Mouse (Mus musculus) Patski (cell line): ENCODE data around the gene Vmn1r70. TPM values are rescaled to one million over a fixed set of nuclear protein-coding genes. Genes with fewer than 3 reads are reported as not detected.

Experiments used
- ATAC-seq: fragments of 100-300 bp; one replicate; pipeline ENCODE4 v1.8.0; 2021
- CTCF ChIA-PET: fragments of 350-600 bp; sonication (Branson Sonifier 250); formaldehyde crosslinking; loops from one replicate; lab custom pipeline; 2022; ENCODE audit warnings: inconsistent platforms; lab: Charles Lee
- POLR2A ChIA-PET: fragments of 350-600 bp; sonication (Branson Sonifier 250); formaldehyde crosslinking; loops from one replicate; lab custom pipeline; 2022; ENCODE audit warnings: antibody characterized with exemption, inconsistent platforms; lab: Charles Lee
- DNase-seq: peaks from one replicate; pipeline ENCODE4 v3.0.0-alpha.2; 2011; ENCODE audit warnings: low read depth, low spot score
- H3K27me3 ChIP-seq: fragments of 371-371 bp; one replicate; pipeline ENCODE4 v1.5.1; 2021
- CTCF ChIP-seq: fragments of 100-300 bp; IDR thresholded peaks from one replicate; pipeline ENCODE4 v1.5.1; 2021
- in situ Hi-C: fragments of 300-500 bp; cut with MboI; formaldehyde crosslinking; loops from 3 replicates; pipeline ENCODE4 v1.11.1; 2018; ENCODE audit warnings: low pct_unique_long_range_greater_than_20kb, mixed read lengths
- polyA plus RNA-seq: library from polyadenylated mRNA; unstranded; gene quantifications from one replicate; pipeline ENCODE4 v1.2.3, GENCODE M21; 2021

Gene Vmn1r70
- polyA plus RNA-seq: not detected

- TF ChIP-seq CTCF: no peak
- ATAC-seq (no peak), DNase-seq (no peak)
- in situ Hi-C loops: loop anchor here (25.0 kb wide), 1 partner anchor 194 kb away; the partner anchor contains the start of gene Vmn1r67
- no peaks in the 10 kb centered on the region for H3K27me3 ChIP-seq
- ChIA-PET CTCF (no interaction called here), POLR2A (no interaction called here)
Measured at GRCm38 (mm10) chr7:10631232-10631631, at the start of gene Vmn1r70. TSS of gene Vmn1r70 (plus strand) at chr7:10631532.

DNA sequence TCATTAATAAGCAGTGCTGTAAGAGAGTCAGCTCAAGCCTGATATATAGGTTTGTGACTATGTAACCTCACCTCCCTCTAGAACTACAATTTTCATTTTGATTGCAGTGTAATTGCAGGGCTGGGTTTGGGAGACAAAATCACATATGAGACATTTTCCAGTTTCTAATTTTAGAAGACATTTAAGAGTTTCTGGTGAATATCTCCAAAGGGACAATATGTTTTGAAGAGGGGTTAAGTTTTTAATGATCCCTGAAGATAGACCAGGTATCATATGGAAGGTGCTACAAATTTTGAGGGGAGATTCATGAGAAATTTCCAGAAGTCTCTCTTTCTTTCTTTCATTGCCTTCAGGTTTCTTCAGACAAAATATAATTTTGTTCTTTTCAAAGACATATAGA, 17.8 kb upstream of the Vmn1r70 start, which contains the start of gene Vmn1r69:
TSS of gene Vmn1r69 (minus strand) at position 101 of the 400 bp plus-strand sequence.
- in situ Hi-C loops: no loop called here
- CTCF ChIA-PET: no interaction called here

More for the DNA sequence above, 17.8 kb upstream of the Vmn1r70 start, which contains the start of gene Vmn1r69:
- no peak for TF ChIP-seq CTCF
- POLR2A ChIA-PET: no interaction called here
- ATAC-seq (no peak), DNase-seq (no peak)
- H3K27me3 ChIP-seq: no peaks in the 10 kb centered on the region

Other genes starting within 250 kb of the Vmn1r70 start
- gene Vmn1r67, start 188.2 kb upstream of the Vmn1r70 start, polyA plus RNA-seq: not detected
- 3.6 TPM for gene Zik1, start 136.1 kb upstream of the Vmn1r70 start, polyA plus RNA-seq
- gene Vmn1r68, start 73.0 kb upstream of the Vmn1r70 start, polyA plus RNA-seq: not detected
- gene Vmn1r69, start 17.9 kb upstream of the Vmn1r70 start, polyA plus RNA-seq: not detected
- not detected for gene Nlrp4b, start 56.3 kb downstream of the Vmn1r70 start, polyA plus RNA-seq
- not detected for gene Vmn1r71, start 122.8 kb downstream of the Vmn1r70 start, polyA plus RNA-seq